Mouse (Mus musculus): ENCODE results near the gene Scube3. TPM values are rescaled to one million over a fixed set of nuclear protein-coding genes. Genes with fewer than 3 reads are reported as not detected.

Scube3 gene
- polyA plus RNA-seq, 1 experiment: 1.6 TPM

GRCm38 (mm10) chr17:28101284-28101887, 40.6 kb upstream of the Scube3 start:
- H3K27me3 ChIP-seq (ENCODE audit: control insufficient read depth, insufficient read depth, low read length): no peaks in the 10 kb centered on the region
- WGBS: 76% methylated on average over 12 of the region's 12 CpGs

GRCm38 (mm10) chr17:28101902-28102319, 40.0 kb upstream of the Scube3 start:
- no peaks in the 10 kb centered on the region for H3K27me3 ChIP-seq (ENCODE audit: control insufficient read depth, insufficient read depth, low read length)
- TF ChIP-seq CTCF (IDR thresholded peaks at IDR 0.05; ENCODE audit: extremely low read depth, insufficient read depth, insufficient read length, insufficient replicate concordance): no peak
- TF ChIP-seq POLR2A (IDR thresholded peaks at IDR 0.05; ENCODE audit: low read depth, low read length): no peak
- no peaks in the 10 kb centered on the region for H3K36me3 ChIP-seq (ENCODE audit: control insufficient read depth, insufficient read depth, low read length)
- no peaks in the 10 kb centered on the region for H3K4me1 ChIP-seq (ENCODE audit: control insufficient read depth, insufficient read depth, insufficient read length)
- WGBS: 89% methylated on average over 10 of the region's 10 CpGs
- no peak overlapping the region for H3K27ac ChIP-seq (ENCODE audit: insufficient read depth, low read length)
- DNase-seq (ENCODE audit: low read depth in 1 of 2, low spot score in 2 of 2): no peak
- H3K4me3 ChIP-seq (ENCODE audit: extremely low read depth, insufficient read depth, insufficient read length): no peak overlapping the region

More at GRCm38 (mm10) chr17:28101284-28101887, 40.6 kb upstream of the Scube3 start:
- Histone ChIP-seq H3K36me3 (ENCODE audit: control insufficient read depth, insufficient read depth, low read length) (no peaks in the 10 kb centered on the region), H3K27ac (ENCODE audit: insufficient read depth, low read length) (no peak overlapping the region), H3K4me1 (ENCODE audit: control insufficient read depth, insufficient read depth, insufficient read length) (no peaks in the 10 kb centered on the region), H3K4me3 (ENCODE audit: extremely low read depth, insufficient read depth, insufficient read length) (no peak overlapping the region)
- TF ChIP-seq POLR2A (IDR thresholded peaks at IDR 0.05; ENCODE audit: low read depth, low read length) (no peak), CTCF (IDR thresholded peaks at IDR 0.05; ENCODE audit: extremely low read depth, insufficient read depth, insufficient read length, insufficient replicate concordance) (no peak)
- no peak for DNase-seq (ENCODE audit: low read depth in 1 of 2, low spot score in 2 of 2)

DNA sequence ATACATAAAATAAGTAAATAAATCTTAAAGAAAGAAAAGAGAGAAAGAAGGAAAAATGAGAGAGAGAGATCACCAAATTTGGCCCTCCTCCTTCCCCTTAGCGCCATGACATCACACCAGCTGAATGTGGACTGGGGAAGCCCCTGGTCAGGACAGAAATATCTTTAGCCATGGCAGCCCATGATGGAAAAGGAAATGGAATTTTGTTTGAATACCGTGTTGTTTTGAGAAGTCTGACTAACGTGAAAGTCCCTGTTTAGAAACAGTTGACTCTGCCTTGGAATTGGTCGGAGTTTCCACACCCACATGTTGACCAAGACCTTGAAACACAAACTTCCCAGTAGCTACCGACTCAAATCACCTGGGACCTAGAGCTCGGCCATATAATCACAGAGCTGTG, 37.5 kb upstream of the Scube3 start:
- TF ChIP-seq POLR2A (IDR thresholded peaks at IDR 0.05; ENCODE audit: low read depth, low read length) (no peak), CTCF (IDR thresholded peaks at IDR 0.05; ENCODE audit: extremely low read depth, insufficient read depth, insufficient read length, insufficient replicate concordance) (no peak)
- WGBS: 77% methylated on average over 6 of the region's 6 CpGs
- H3K4me3 ChIP-seq (ENCODE audit: extremely low read depth, insufficient read depth, insufficient read length): no peak overlapping the region
- no peaks in the 10 kb centered on the region for H3K27me3 ChIP-seq (ENCODE audit: control insufficient read depth, insufficient read depth, low read length)
- H3K36me3 ChIP-seq (ENCODE audit: control insufficient read depth, insufficient read depth, low read length): no peaks in the 10 kb centered on the region
- no peak for DNase-seq (ENCODE audit: low read depth in 1 of 2, low spot score in 2 of 2)
- H3K27ac ChIP-seq (ENCODE audit: insufficient read depth, low read length): no peak overlapping the region
- H3K4me1 ChIP-seq (ENCODE audit: control insufficient read depth, insufficient read depth, insufficient read length): no peaks in the 10 kb centered on the region

DNA sequence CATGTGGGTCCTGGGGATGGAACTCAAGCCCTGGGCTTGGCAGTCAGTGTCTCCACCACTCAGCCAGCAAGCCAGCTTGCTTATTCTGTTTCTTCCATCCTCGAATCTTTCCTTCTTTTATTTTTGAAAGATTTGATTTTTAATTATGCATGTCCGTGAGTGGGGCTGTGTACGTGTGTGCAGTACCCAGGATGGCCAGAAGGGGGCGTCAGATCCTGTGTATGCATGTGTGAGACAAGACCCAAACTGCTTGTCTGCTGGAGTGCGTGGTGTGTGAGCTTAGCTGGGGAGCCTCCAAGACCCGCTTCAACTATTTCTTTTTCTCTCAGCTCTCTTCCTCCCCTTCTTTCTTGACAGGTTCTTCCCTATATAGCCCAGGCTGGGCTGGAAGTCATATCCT, 35.6 kb upstream of the Scube3 start:
- WGBS: 81% methylated on average over 6 of the region's 6 CpGs

GRCm38 (mm10) chr17:28107275-28107674, 34.7 kb upstream of the Scube3 start:
- DNase-seq (ENCODE audit: low read depth in 1 of 2, low spot score in 2 of 2): no peak
- Histone ChIP-seq H3K27me3 (ENCODE audit: control insufficient read depth, insufficient read depth, low read length) (no peaks in the 10 kb centered on the region), H3K4me3 (ENCODE audit: extremely low read depth, insufficient read depth, insufficient read length) (no peak overlapping the region), H3K27ac (ENCODE audit: insufficient read depth, low read length) (no peak overlapping the region), H3K36me3 (ENCODE audit: control insufficient read depth, insufficient read depth, low read length) (no peaks in the 10 kb centered on the region), H3K4me1 (ENCODE audit: control insufficient read depth, insufficient read depth, insufficient read length) (no peaks in the 10 kb centered on the region)
- 52% methylated on average over 14 of the region's 14 CpGs for WGBS
- TF ChIP-seq POLR2A (IDR thresholded peaks at IDR 0.05; ENCODE audit: low read depth, low read length) (no peak), CTCF (IDR thresholded peaks at IDR 0.05; ENCODE audit: extremely low read depth, insufficient read depth, insufficient read length, insufficient replicate concordance) (no peak)

More for the DNA sequence above, 35.6 kb upstream of the Scube3 start:
- Histone ChIP-seq H3K27ac (ENCODE audit: insufficient read depth, low read length) (no peak overlapping the region), H3K4me3 (ENCODE audit: extremely low read depth, insufficient read depth, insufficient read length) (no peak overlapping the region), H3K36me3 (ENCODE audit: control insufficient read depth, insufficient read depth, low read length) (no peaks in the 10 kb centered on the region), H3K4me1 (ENCODE audit: control insufficient read depth, insufficient read depth, insufficient read length) (no peaks in the 10 kb centered on the region), H3K27me3 (ENCODE audit: control insufficient read depth, insufficient read depth, low read length) (no peaks in the 10 kb centered on the region)
- DNase-seq (ENCODE audit: low read depth in 1 of 2, low spot score in 2 of 2): no peak
- TF ChIP-seq CTCF (IDR thresholded peaks at IDR 0.05; ENCODE audit: extremely low read depth, insufficient read depth, insufficient read length, insufficient replicate concordance) (peak; percentile 21; the same call in 1 of the 2 replicates), POLR2A (IDR thresholded peaks at IDR 0.05; ENCODE audit: low read depth, low read length) (no peak)

DNA sequence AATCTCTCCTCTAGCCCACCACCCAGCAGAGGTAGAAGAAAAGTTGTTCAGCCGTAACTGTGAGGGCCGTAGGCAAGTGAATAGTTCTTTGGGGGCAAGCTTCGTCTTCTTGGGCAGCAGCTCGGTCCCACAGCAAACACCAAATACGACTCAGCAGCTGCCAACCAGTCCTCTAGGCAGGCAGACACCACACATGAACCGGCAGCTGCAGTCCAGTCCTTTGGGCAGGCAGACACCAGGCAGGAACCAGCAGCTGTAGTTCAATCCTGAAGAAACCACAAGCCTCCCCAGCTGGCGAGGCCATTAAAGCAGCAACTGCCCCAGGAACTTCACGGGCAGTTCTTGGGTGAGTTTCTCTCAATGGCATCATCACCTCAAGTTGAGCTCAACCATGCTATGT, 29.7 kb upstream of the Scube3 start:
- TF ChIP-seq CTCF (IDR thresholded peaks at IDR 0.05; ENCODE audit: extremely low read depth, insufficient read depth, insufficient read length, insufficient replicate concordance): no peak
- no peak for TF ChIP-seq POLR2A (IDR thresholded peaks at IDR 0.05; ENCODE audit: low read depth, low read length)
- Histone ChIP-seq H3K4me1 (ENCODE audit: control insufficient read depth, insufficient read depth, insufficient read length) (no peaks in the 10 kb centered on the region), H3K36me3 (ENCODE audit: control insufficient read depth, insufficient read depth, low read length) (no peaks in the 10 kb centered on the region), H3K27me3 (ENCODE audit: control insufficient read depth, insufficient read depth, low read length) (no peaks in the 10 kb centered on the region), H3K27ac (ENCODE audit: insufficient read depth, low read length) (no peak overlapping the region), H3K4me3 (ENCODE audit: extremely low read depth, insufficient read depth, insufficient read length) (no peak overlapping the region)
- no peak for DNase-seq (ENCODE audit: low read depth in 1 of 2, low spot score in 2 of 2)
- 85% methylated on average over 8 of the region's 8 CpGs for WGBS

DNA sequence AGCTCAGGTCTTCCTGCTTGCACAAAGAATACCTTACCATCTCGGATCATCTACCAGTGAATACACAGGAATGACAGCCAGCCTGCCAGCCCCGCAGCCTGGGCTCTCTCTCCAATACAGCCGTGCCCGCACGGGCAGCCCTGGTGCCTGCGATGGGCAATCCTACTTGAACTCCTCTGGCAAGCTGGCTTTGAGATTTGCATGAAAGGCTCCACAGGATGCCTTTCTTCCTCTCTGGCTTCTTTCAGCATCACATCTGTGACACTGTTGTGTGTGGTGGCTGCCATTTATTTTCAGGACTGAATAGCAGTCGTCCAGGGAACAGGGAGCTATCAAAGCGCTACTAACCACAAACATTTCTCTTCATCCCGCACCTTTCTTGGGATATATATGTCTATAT, 25.6 kb upstream of the Scube3 start:
- WGBS: 85% methylated on average over 9 of the region's 9 CpGs
- H3K27ac ChIP-seq (ENCODE audit: insufficient read depth, low read length): no peak overlapping the region
- H3K4me1 ChIP-seq (ENCODE audit: control insufficient read depth, insufficient read depth, insufficient read length): no peaks in the 10 kb centered on the region
- TF ChIP-seq CTCF (IDR thresholded peaks at IDR 0.05; ENCODE audit: extremely low read depth, insufficient read depth, insufficient read length, insufficient replicate concordance): no peak
- no peak for TF ChIP-seq POLR2A (IDR thresholded peaks at IDR 0.05; ENCODE audit: low read depth, low read length)
- H3K27me3 ChIP-seq (ENCODE audit: control insufficient read depth, insufficient read depth, low read length): no peaks in the 10 kb centered on the region; the same call in 1 of the 2 replicates
- H3K36me3 ChIP-seq (ENCODE audit: control insufficient read depth, insufficient read depth, low read length): no peaks in the 10 kb centered on the region
- no peak for DNase-seq (ENCODE audit: low read depth in 1 of 2, low spot score in 2 of 2)
- no peak overlapping the region for H3K4me3 ChIP-seq (ENCODE audit: extremely low read depth, insufficient read depth, insufficient read length)
